Mouse (Mus musculus): ENCODE results near the gene Atg2a. TPM values are rescaled to one million over a fixed set of nuclear protein-coding genes. Genes with fewer than 3 reads are reported as not detected.

The Atg2a gene
- polyA plus RNA-seq, 1 experiment from 2014 or later: 11.6 TPM

GRCm38 (mm10) chr19:6260946-6261345 is 19.5 kb downstream of the Atg2a start:
- WGBS: 79% methylated on average over 4 of the region's 4 CpGs
- H3K9me3 ChIP-seq: no peaks in the 10 kb centered on the region
- peaks cover 64% of the 10 kb centered on the region for H3K36me3 ChIP-seq
- no peak overlapping the region for H3K4me2 ChIP-seq
- no peaks in the 10 kb centered on the region for H3K4me1 ChIP-seq (replicated peaks)
- H3K4me3 ChIP-seq: no peak overlapping the region
- no peak overlapping the region for H3K27ac ChIP-seq
- no peak overlapping the region for H3K9ac ChIP-seq
- no peak for ATAC-seq (ENCODE audit: low FRiP score)
- H3K27me3 ChIP-seq: no peaks in the 10 kb centered on the region

DNA sequence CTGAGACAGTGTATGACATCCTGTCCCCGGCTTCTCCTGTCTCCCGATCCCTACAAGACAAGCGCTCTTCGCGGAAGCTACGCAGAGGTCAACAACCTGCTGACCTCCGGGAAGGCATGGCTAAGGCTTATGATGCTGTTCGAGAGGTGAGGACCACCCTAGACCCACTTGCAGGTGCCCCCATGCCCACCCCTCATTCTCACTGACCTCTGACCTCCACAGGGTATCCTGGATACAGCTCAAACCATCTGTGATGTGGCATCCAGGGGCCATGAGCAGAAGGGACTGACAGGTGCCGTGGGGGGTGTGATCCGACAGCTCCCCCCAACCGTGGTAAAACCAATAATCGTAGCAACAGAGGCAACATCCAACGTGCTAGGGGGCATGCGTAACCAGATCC is 19.9 kb downstream of the Atg2a start:
- peaks cover 60% of the 10 kb centered on the region for H3K36me3 ChIP-seq

DNA sequence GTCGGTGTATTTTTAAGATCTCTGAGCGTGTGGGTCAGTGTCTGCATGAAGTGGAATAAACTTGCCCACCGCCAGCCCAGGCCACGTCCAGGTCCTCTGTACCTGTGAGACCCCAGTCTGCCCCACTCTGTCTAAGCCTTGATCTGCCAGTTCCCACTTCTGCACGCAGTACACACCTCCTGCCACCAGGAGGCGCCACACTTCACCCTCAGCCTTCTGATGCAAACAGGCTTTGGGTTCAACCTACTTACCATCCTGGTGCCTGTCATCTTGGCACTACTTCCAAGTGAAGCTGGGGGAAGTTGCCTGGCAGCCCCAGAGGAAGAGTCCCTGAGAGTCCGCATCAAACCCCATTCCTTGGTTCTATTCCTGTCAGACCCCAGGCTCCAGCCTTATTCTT is 20.8 kb downstream of the Atg2a start:
- Histone ChIP-seq H3K9ac (no peak overlapping the region), H3K27ac (no peak overlapping the region), H3K9me3 (no peaks in the 10 kb centered on the region), H3K4me2 (no peak overlapping the region), H3K4me1 (replicated peaks) (no peaks in the 10 kb centered on the region), H3K4me3 (no peak overlapping the region), H3K27me3 (peaks cover 2% of the 10 kb centered on the region; the same call in 1 of the 2 replicates), H3K36me3 (peaks cover 51% of the 10 kb centered on the region)
- 59% methylated on average over 7 of the region's 7 CpGs for WGBS
- no peak for ATAC-seq (ENCODE audit: low FRiP score)

More for the DNA sequence above, 19.9 kb downstream of the Atg2a start:
- Histone ChIP-seq H3K4me1 (replicated peaks) (no peaks in the 10 kb centered on the region), H3K9ac (no peak overlapping the region), H3K27ac (no peak overlapping the region), H3K4me2 (no peak overlapping the region), H3K9me3 (no peaks in the 10 kb centered on the region), H3K4me3 (no peak overlapping the region), H3K27me3 (no peaks in the 10 kb centered on the region)
- 93% methylated on average over 14 of the region's 14 CpGs for WGBS
- no peak for ATAC-seq (ENCODE audit: low FRiP score)

DNA sequence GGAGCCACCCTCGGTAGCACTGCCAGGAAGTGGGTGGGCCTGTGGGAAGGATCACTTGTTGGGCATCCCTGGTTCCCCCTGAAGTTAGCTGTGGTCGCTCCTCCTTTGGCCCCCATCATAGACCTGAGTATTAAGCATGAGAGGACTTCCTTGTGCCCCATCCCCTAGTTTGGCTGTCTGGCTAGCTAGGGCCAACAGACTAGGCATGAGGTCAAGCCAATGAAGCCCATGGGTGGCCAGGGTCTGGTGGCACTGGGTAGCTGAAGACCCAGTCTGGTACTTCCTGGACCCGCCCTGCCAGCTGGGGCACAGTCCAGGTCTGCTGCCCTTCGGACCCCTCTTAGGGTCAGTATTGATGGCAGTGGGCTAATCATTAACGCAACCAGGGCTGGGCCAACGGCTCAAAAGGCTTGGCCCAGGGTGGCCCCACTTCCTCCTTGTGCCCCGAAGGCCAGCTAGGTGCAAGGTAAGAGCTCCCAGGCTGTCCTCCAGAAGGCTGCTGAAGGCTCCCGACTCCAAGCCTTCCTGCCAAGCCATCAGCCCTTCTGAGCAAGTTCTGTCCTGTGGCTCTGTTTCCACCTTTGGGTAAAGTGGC is 21.5 kb downstream of the Atg2a start:
- Histone ChIP-seq H3K27ac (0 out of 2 replicates have a peak overlapping the region, but pooled peaks have one; percentile 35), H3K4me2 (no peak overlapping the region), H3K27me3 (peaks cover 8% of the 10 kb centered on the region; the same call in 1 of the 2 replicates), H3K4me1 (replicated peaks) (no peaks in the 10 kb centered on the region), H3K4me3 (no peak overlapping the region), H3K36me3 (peaks cover 44% of the 10 kb centered on the region), H3K9ac (no peak overlapping the region), H3K9me3 (no peaks in the 10 kb centered on the region)
- WGBS: 83% methylated on average over 8 of the region's 8 CpGs
- no peak for ATAC-seq (ENCODE audit: low FRiP score)

- H3K27ac ChIP-seq: no peak overlapping the region
- no peaks in the 10 kb centered on the region; the same call in 1 of the 2 replicates for H3K4me1 ChIP-seq (replicated peaks)
- H3K4me2 ChIP-seq: no peak overlapping the region
- WGBS: 83% methylated on average over 9 of the region's 9 CpGs
- H3K9me3 ChIP-seq: no peaks in the 10 kb centered on the region
- H3K9ac ChIP-seq: peak overlapping the region; percentile 19; the same call in 1 of the 2 replicates
- no peak for ATAC-seq (ENCODE audit: low FRiP score)
- H3K36me3 ChIP-seq: peaks cover 31% of the 10 kb centered on the region
- no peak overlapping the region for H3K4me3 ChIP-seq
- peaks cover 8% of the 10 kb centered on the region; the same call in 1 of the 2 replicates for H3K27me3 ChIP-seq
Measured at GRCm38 (mm10) chr19:6264200-6264599, 22.7 kb downstream of the Atg2a start.

GRCm38 (mm10) chr19:6264945-6265344 is 23.5 kb downstream of the Atg2a start:
- Histone ChIP-seq H3K27me3 (peaks cover 8% of the 10 kb centered on the region; the same call in 1 of the 2 replicates), H3K4me2 (no peak overlapping the region), H3K4me3 (no peak overlapping the region), H3K9ac (no peak overlapping the region), H3K9me3 (no peaks in the 10 kb centered on the region), H3K36me3 (peaks cover 26% of the 10 kb centered on the region), H3K4me1 (replicated peaks) (no peaks in the 10 kb centered on the region; the same call in 1 of the 2 replicates), H3K27ac (no peak overlapping the region)
- ATAC-seq (ENCODE audit: low FRiP score): no peak
- 92% methylated on average over 8 of the region's 8 CpGs for WGBS

- ATAC-seq (ENCODE audit: low FRiP score): no peak
- 65% methylated on average over 6 of the region's 6 CpGs for WGBS
Measured at GRCm38 (mm10) chr19:6265727-6266182, 24.3 kb downstream of the Atg2a start.

GRCm38 (mm10) chr19:6267306-6268169 is 26.1 kb downstream of the Atg2a start:
- Histone ChIP-seq H3K9me3 (no peaks in the 10 kb centered on the region), H3K27ac (no peak overlapping the region), H3K9ac (0 out of 2 replicates have a peak overlapping the region, but pooled peaks have one; percentile 13), H3K4me1 (replicated peaks) (no peaks in the 10 kb centered on the region; the same call in 1 of the 2 replicates), H3K4me3 (no peak overlapping the region), H3K36me3 (peaks cover under 1% of the 10 kb centered on the region; the same call in 1 of the 2 replicates), H3K27me3 (peaks cover 18% of the 10 kb centered on the region), H3K4me2 (no peak overlapping the region)
- no peak for ATAC-seq (ENCODE audit: low FRiP score)
- 80% methylated on average over 11 of the region's 11 CpGs for WGBS

More at GRCm38 (mm10) chr19:6265727-6266182, 24.3 kb downstream of the Atg2a start:
- no peaks in the 10 kb centered on the region for H3K9me3 ChIP-seq
- H3K4me2 ChIP-seq: no peak overlapping the region
- no peaks in the 10 kb centered on the region; the same call in 1 of the 2 replicates for H3K4me1 ChIP-seq (replicated peaks)
- peaks cover 11% of the 10 kb centered on the region for H3K27me3 ChIP-seq
- H3K27ac ChIP-seq: no peak overlapping the region
- peaks cover 18% of the 10 kb centered on the region for H3K36me3 ChIP-seq
- no peak overlapping the region for H3K4me3 ChIP-seq
- no peak overlapping the region for H3K9ac ChIP-seq

GRCm38 (mm10) chr19:6268170-6268528 is 26.7 kb downstream of the Atg2a start:
- Histone ChIP-seq H3K4me3 (no peak overlapping the region), H3K9ac (no peak overlapping the region), H3K27me3 (peaks cover 18% of the 10 kb centered on the region), H3K27ac (no peak overlapping the region), H3K36me3 (no peaks in the 10 kb centered on the region), H3K4me1 (replicated peaks) (no peaks in the 10 kb centered on the region; the same call in 1 of the 2 replicates), H3K4me2 (no peak overlapping the region), H3K9me3 (no peaks in the 10 kb centered on the region)
- WGBS: 18% methylated on average over 8 of the region's 8 CpGs
- ATAC-seq (ENCODE audit: low FRiP score): peak; percentile 71

DNA sequence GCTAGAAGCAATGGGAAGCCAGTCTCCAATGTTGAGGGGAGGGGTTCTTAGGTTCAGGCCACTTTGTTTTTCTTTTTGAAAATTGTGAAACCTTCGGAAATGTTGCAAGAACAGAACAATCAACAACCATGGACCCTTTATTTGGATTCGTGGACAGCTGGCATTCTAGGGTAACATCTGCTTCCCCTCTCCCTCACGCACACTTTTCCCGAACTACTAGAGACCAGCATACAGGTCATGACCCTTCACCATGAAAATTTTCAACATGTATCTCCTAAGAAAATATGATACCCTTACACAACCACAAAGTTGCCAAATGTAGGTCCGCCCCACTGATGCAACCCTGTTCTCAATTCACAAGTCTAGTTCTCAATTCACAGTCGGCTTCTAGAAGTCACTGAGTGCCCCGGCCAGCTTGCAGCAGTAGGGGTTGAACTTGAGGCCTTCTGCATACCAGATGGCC is 27.2 kb downstream of the Atg2a start:
- peaks cover 18% of the 10 kb centered on the region for H3K27me3 ChIP-seq
- no peak overlapping the region for H3K9ac ChIP-seq
- no peak for ATAC-seq (ENCODE audit: low FRiP score)
- H3K27ac ChIP-seq: no peak overlapping the region
- H3K9me3 ChIP-seq: no peaks in the 10 kb centered on the region
- no peaks in the 10 kb centered on the region; the same call in 1 of the 2 replicates for H3K4me1 ChIP-seq (replicated peaks)
- 85% methylated on average over 7 of the region's 7 CpGs for WGBS
- no peak overlapping the region for H3K4me3 ChIP-seq
- no peaks in the 10 kb centered on the region for H3K36me3 ChIP-seq
- H3K4me2 ChIP-seq: no peak overlapping the region

DNA sequence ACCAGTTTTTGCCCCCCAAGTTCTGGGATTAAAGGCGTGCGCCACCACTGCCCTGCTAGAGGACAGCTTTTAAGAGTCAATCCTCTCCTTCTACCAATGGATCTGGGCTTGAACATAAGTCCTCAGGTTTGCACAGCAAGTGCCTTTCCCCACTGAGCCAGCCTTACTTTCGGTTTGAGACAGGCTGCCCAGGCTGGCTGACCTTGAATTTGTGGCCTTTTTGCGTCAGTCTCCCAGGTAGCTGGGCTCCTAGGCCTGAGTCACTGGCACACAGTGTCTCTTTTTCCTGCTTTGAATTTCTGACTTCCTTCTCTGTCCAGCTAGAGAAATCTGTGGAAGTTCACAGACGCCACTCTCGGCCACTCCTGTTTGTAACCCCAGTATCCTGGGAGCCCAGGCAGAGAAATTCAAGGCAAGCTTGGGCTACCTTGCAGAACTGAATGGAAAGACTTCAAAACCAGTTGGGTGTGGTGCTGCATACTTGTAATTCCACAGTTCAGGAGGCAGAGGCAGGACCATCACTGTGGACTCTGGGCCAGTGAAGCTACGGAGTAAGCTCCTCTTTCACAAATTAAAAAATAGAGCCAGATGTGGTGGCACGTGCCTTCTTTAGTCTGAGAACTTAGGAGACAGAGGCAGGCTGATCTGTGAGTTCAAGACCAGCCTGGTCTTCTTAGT is 28.5 kb downstream of the Atg2a start:
- Histone ChIP-seq H3K9me3 (no peaks in the 10 kb centered on the region), H3K9ac (0 out of 2 replicates have a peak overlapping the region, but pooled peaks have one; percentile 19), H3K36me3 (no peaks in the 10 kb centered on the region), H3K27ac (no peak overlapping the region), H3K4me1 (replicated peaks) (no peaks in the 10 kb centered on the region; the same call in 1 of the 2 replicates), H3K4me2 (no peak overlapping the region), H3K4me3 (no peak overlapping the region), H3K27me3 (peaks cover 18% of the 10 kb centered on the region)
- 89% methylated on average over 8 of the region's 8 CpGs for WGBS
- no peak for ATAC-seq (ENCODE audit: low FRiP score)

DNA sequence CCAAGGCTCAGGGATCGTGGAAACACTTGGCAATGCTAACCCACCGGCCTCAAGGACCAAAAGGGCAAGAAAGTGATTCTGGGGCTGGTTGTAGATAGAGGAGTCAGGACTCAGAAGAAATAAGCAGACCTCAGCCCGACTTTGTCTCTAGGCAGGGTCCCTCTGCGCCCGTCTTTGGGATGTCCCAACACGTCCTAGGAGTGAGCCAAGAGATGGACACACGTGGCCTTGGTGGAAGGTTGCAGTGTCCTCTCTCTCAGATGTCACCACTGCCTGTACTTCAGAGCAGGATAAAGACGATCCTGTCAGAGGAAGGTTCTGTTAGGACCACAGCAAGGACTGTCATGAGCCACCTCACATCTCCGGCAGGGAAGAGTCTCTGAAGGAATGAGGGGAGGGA is 29.2 kb downstream of the Atg2a start:
- no peaks in the 10 kb centered on the region for H3K9me3 ChIP-seq
- H3K27me3 ChIP-seq: peaks cover 18% of the 10 kb centered on the region
- WGBS: 66% methylated on average over 9 of the region's 9 CpGs
- H3K4me3 ChIP-seq: no peak overlapping the region
- no peak overlapping the region for H3K4me2 ChIP-seq
- H3K36me3 ChIP-seq: no peaks in the 10 kb centered on the region
- ATAC-seq (ENCODE audit: low FRiP score): no peak
- H3K4me1 ChIP-seq (replicated peaks): peaks cover 5% of the 10 kb centered on the region
- H3K9ac ChIP-seq: peak overlapping the region; percentile 19; the same call in 1 of the 2 replicates
- H3K27ac ChIP-seq: no peak overlapping the region
